Comparison of ENCODE assay signal across 8 mouse cellular contexts in genomic region chr4:129555421-129555861, GRCm38 (mm10). TPM values are rescaled to one million over a fixed set of nuclear protein-coding genes. Genes with fewer than 3 reads are reported as not detected.
DNase-seq lines count a peak whose midpoint lies in the region; ATAC-seq and TF ChIP-seq lines count a peak whose summit lies in the region.

No protein-coding gene starts in this region.

- no peak overlapping the region for H3K4me3 ChIP-seq in CH12.LX (replicated peaks in 1 of 3; ENCODE audit: low read depth in 2 of 3, low read length in 2 of 3, poor library complexity in 1 of 3)
- H3K4me3 ChIP-seq in embryonic facial prominence, embryonic 10.5 days, result peak overlapping the region; percentile 66

- H3K79me2 ChIP-seq in CH12.LX (replicated peaks; ENCODE audit: control insufficient read depth, extremely low read depth, insufficient read depth, poor library complexity, severe bottlenecking), result no peaks in the 10 kb centered on the region; the same call in 1 of the 2 replicates

- TF ChIP-seq RAD21 in CH12.LX (IDR thresholded peaks at IDR 0.05; ENCODE audit: low read depth, low read length), result no peak; the same call in 1 of the 2 replicates

- H3K4me1 ChIP-seq in CH12.LX (ENCODE audit: control insufficient read depth in 1 of 2, insufficient read depth in 2 of 2), result peaks cover 6 to 34% of the 10 kb centered on the region in 2 experiments
- H3K4me1 ChIP-seq in embryonic facial prominence, embryonic 10.5 days, result peaks cover 39% of the 10 kb centered on the region

- no peak for DNase-seq in CH12.LX (ENCODE audit: extremely low read depth)
- DNase-seq in adrenal gland, postnatal 25 days, result peak; percentile 75
- peak; percentile 72 for DNase-seq in embryonic facial prominence, embryonic 10.5 days (ENCODE audit: low spot score)
- peak; percentile 46 for DNase-seq in layer of hippocampus, adult 9-11 months
- DNase-seq in lung, postnatal 36 days, result peak; percentile 73
- peak; percentile 79 for DNase-seq in retina, embryonic 14.5 days (ENCODE audit: low spot score)

- peaks cover 26 to 50% of the 10 kb centered on the region in 2 experiments for H3K36me3 ChIP-seq in CH12.LX (replicated peaks in 1 of 2; ENCODE audit: control insufficient read depth in 1 of 2, insufficient read depth in 1 of 2, low read length in 1 of 2)
- no peaks in the 10 kb centered on the region for H3K36me3 ChIP-seq in embryonic facial prominence, embryonic 10.5 days (replicated peaks)

- dilution Hi-C loops in CH12.LX (cut with MboI; ENCODE audit: extremely low pct_ligation_motif_present, extremely low pct_unique_long_range_greater_than_20kb, low sequenced_read_pairs), result no loop called here

- no peak overlapping the region for H3K27ac ChIP-seq in CH12.LX (ENCODE audit: insufficient read depth, low read depth)
- peak overlapping the region; percentile 84 for H3K27ac ChIP-seq in embryonic facial prominence, embryonic 10.5 days (replicated peaks)

- H3K4me2 ChIP-seq in CH12.LX (ENCODE audit: insufficient read depth, low read depth, poor library complexity, severe bottlenecking), result no peak overlapping the region

- no peaks in the 10 kb centered on the region for H3K27me3 ChIP-seq in CH12.LX (replicated peaks)
- peaks cover 17% of the 10 kb centered on the region for H3K27me3 ChIP-seq in embryonic facial prominence, embryonic 10.5 days (replicated peaks; ENCODE audit: low read depth, poor library complexity, severe bottlenecking)

- in situ Hi-C loops in CH12.LX (cut with MboI; ENCODE audit: low pct_ligation_motif_present, low pct_unique_long_range_greater_than_20kb, low sequenced_read_pairs), result no loop called here

- TF ChIP-seq POLR2A in CH12.LX (IDR thresholded peaks at IDR 0.05; ENCODE audit: low read depth, low read length), result no peak

- peak; percentile 40 to 55; a peak in 2 of 4 replicates for ATAC-seq in hematopoietic stem cell, adult 5-6 weeks (replicated peaks in 1 of 2; ENCODE audit: insufficient read depth in 1 of 2, low FRiP score in 2 of 2, low TSS enrichment in 1 of 2, low read depth in 1 of 2, poor library complexity in 2 of 2, severe bottlenecking in 2 of 2)
- no peak for ATAC-seq in inflammation-experienced regulatory T-cells, adult 6 months

- peak; percentile 23 to 49; a peak in 2 of 4 replicates for TF ChIP-seq CTCF in CH12.LX (conservative IDR thresholded peaks at IDR 0.05 in 1 of 2, IDR thresholded peaks at IDR 0.05 in 1 of 2; ENCODE audit: low read depth in 2 of 2, low read length in 2 of 2)

- no peak for TF ChIP-seq EP300 in CH12.LX (IDR thresholded peaks at IDR 0.05; ENCODE audit: low read length)

- 2% methylated on average over 16 of the region's 16 CpGs for WGBS in embryonic facial prominence, embryonic 10.5 days

- no peaks in the 10 kb centered on the region for H3K9me3 ChIP-seq in CH12.LX (replicated peaks; ENCODE audit: low read length)
- H3K9me3 ChIP-seq in embryonic facial prominence, embryonic 10.5 days, result no peaks in the 10 kb centered on the region

- no peak overlapping the region for H3K9ac ChIP-seq in CH12.LX (ENCODE audit: insufficient read depth, low read depth)

TF ChIP-seq in CH12.LX, 34 proteins besides CTCF, POLR2A, EP300 and RAD21:
- TF ChIP-seq SMC3 (IDR thresholded peaks at IDR 0.05; ENCODE audit: low read depth, low read length) (peak; percentile 23; the same call in 1 of the 2 replicates), UBTF (IDR thresholded peaks at IDR 0.05; ENCODE audit: low read depth, low read length) (no peak), MAX (IDR thresholded peaks at IDR 0.05; ENCODE audit: low read length) (no peak)

RNA-seq across cellular contexts. Expression of gene Hdac1, which starts 12.9 kb away (rescaled TPM):
- total RNA-seq in CH12.LX (2012; rRNA removed) (71.7 and 75.4 TPM in 2 replicates), CH12.LX (2014; rRNA removed) (104 and 106 TPM in 2 replicates)
- polyA plus RNA-seq in CH12.LX (2012; ENCODE audit: insufficient read length, low read depth), result 231 and 233 TPM in 2 replicates
- 48.0 and 54.5 TPM in 2 replicates for total RNA-seq in adrenal gland, postnatal 25 days (2021)
- polyA plus RNA-seq in embryonic facial prominence, embryonic 10.5 days (2016; fragmentation: Nextera tagmentation; extraction: Ambion mirVana), result 302 and 304 TPM in 2 replicates
- 104 TPM in 2 replicates for total RNA-seq in hematopoietic stem cell, adult 5-6 weeks (2017)
- polyA plus RNA-seq in inflammation-experienced regulatory T-cells, adult 6 months (2017; shearing (Covaris generic)), result 100 to 1,000 TPM; 256 to 267 (median 261) TPM

RNA-seq across cellular contexts. Expression of gene Lck, which starts 18.0 kb away (rescaled TPM):
- 67.2 and 80.9 TPM in 2 replicates for total RNA-seq in CH12.LX (2012; rRNA removed)
- total RNA-seq in CH12.LX (2014; rRNA removed), result 64.6 and 70.0 TPM in 2 replicates
- polyA plus RNA-seq in CH12.LX (2012; ENCODE audit: insufficient read length, low read depth), result 138 and 177 TPM in 2 replicates
- 3.7 and 4.3 TPM in 2 replicates for total RNA-seq in adrenal gland, postnatal 25 days (2021)
- polyA plus RNA-seq in embryonic facial prominence, embryonic 10.5 days (2016; fragmentation: Nextera tagmentation; extraction: Ambion mirVana), result 9.3 and 12.6 TPM in 2 replicates
- 27.1 and 36.3 TPM in 2 replicates for total RNA-seq in hematopoietic stem cell, adult 5-6 weeks (2017)
- polyA plus RNA-seq in inflammation-experienced regulatory T-cells, adult 6 months (2017; shearing (Covaris generic)), result 1,000 to 10,000 TPM; 1,449 to 1,788 (median 1,727) TPM

RNA-seq across cellular contexts. Expression of gene Fam167b, which starts 22.9 kb away (rescaled TPM):
- total RNA-seq in CH12.LX (2012; rRNA removed), result 1.1 and 1.4 TPM in 2 replicates
- 0.49 TPM in 1 of 2 replicates, not detected in the other for total RNA-seq in CH12.LX (2014; rRNA removed)
- 0.82 and 1.2 TPM in 2 replicates for polyA plus RNA-seq in CH12.LX (2012; ENCODE audit: insufficient read length, low read depth)
- 33.5 and 35.2 TPM in 2 replicates for total RNA-seq in adrenal gland, postnatal 25 days (2021)
- polyA plus RNA-seq in embryonic facial prominence, embryonic 10.5 days (2016; fragmentation: Nextera tagmentation; extraction: Ambion mirVana), result 1.9 and 2.0 TPM in 2 replicates
- total RNA-seq in hematopoietic stem cell, adult 5-6 weeks (2017), result not detected in 2 replicates
- polyA plus RNA-seq in inflammation-experienced regulatory T-cells, adult 6 months (2017; shearing (Covaris generic)), result under 1 TPM in 2 of 3 experiments, not detected in 1; 0.97 to 0.98 TPM

RNA-seq across cellular contexts. Expression of gene Marcksl1, which starts 42.1 kb away (rescaled TPM):
- 194 and 195 TPM in 2 replicates for total RNA-seq in CH12.LX (2012; rRNA removed)
- 260 and 265 TPM in 2 replicates for total RNA-seq in CH12.LX (2014; rRNA removed)
- 423 and 494 TPM in 2 replicates for polyA plus RNA-seq in CH12.LX (2012; ENCODE audit: insufficient read length, low read depth)
- 61.0 and 68.3 TPM in 2 replicates for total RNA-seq in adrenal gland, postnatal 25 days (2021)
- 1,428 and 1,442 TPM in 2 replicates for polyA plus RNA-seq in embryonic facial prominence, embryonic 10.5 days (2016; fragmentation: Nextera tagmentation; extraction: Ambion mirVana)
- total RNA-seq in hematopoietic stem cell, adult 5-6 weeks (2017), result 159 and 228 TPM in 2 replicates
- 1 to 10 TPM; 2.7 to 4.9 (median 4.4) TPM for polyA plus RNA-seq in inflammation-experienced regulatory T-cells, adult 6 months (2017; shearing (Covaris generic))

RNA-seq across cellular contexts. Expression of gene Eif3i, which starts 45.0 kb away (rescaled TPM):
- total RNA-seq in CH12.LX (2012; rRNA removed), result 667 and 673 TPM in 2 replicates
- total RNA-seq in CH12.LX (2014; rRNA removed), result 702 and 753 TPM in 2 replicates
- polyA plus RNA-seq in CH12.LX (2012; ENCODE audit: insufficient read length, low read depth), result 418 and 446 TPM in 2 replicates
- 167 and 171 TPM in 2 replicates for total RNA-seq in adrenal gland, postnatal 25 days (2021)
- 290 and 302 TPM in 2 replicates for polyA plus RNA-seq in embryonic facial prominence, embryonic 10.5 days (2016; fragmentation: Nextera tagmentation; extraction: Ambion mirVana)
- 226 and 281 TPM in 2 replicates for total RNA-seq in hematopoietic stem cell, adult 5-6 weeks (2017)
- 100 to 1,000 TPM; 335 to 403 (median 335) TPM for polyA plus RNA-seq in inflammation-experienced regulatory T-cells, adult 6 months (2017; shearing (Covaris generic))

Comparison
In these comparisons a context has a peak if more than half of its experiments do, and no peak if none do; other contexts are left out.
1. RNA of gene Fam167b, which starts 22.9 kb away (total RNA-seq): 33.5 to 35.2 TPM in adrenal gland, postnatal 25 days; 0.49 to 1.4 TPM in CH12.LX and not detected in hematopoietic stem cell, adult 5-6 weeks; every median in the first group is over 10 times any median in the second.